Mouse (Mus musculus) forebrain, embryonic 11.5 days (tissue): ENCODE data around the gene Kcnma1. TPM values are rescaled to one million over a fixed set of nuclear protein-coding genes. Genes with fewer than 3 reads are reported as not detected.

Experiments used
- ATAC-seq: fragments of 200-750 bp; cut with Nextera tagmentation; replicated peaks from 2 replicates; pipeline ENCODE4 v1.8.0; 2017; ENCODE audit warnings: moderate TSS enrichment; ENCODE audit not compliant: low FRiP score
- DNase-seq: peaks from one replicate; pipeline ENCODE4 v3.0.0-alpha.2; 2017; ENCODE audit warnings: low spot score
- H3K27ac ChIP-seq: fragments of 300-500 bp; sonication (generic); 2 replicates; pipeline ENCODE4 v1.5.1; 2014; ENCODE audit warnings: low read depth, low read length
- H3K27me3 ChIP-seq: fragments of 300-500 bp; sonication (generic); 2 replicates; pipeline ENCODE4 v1.6.1; 2014; ENCODE audit warnings: mild to moderate bottlenecking, low read length, mixed read lengths; ENCODE audit not compliant: control insufficient read depth, insufficient read depth
- H3K36me3 ChIP-seq: fragments of 300-500 bp; sonication (generic); 2 replicates; pipeline ENCODE4 v1.6.1; 2014; ENCODE audit warnings: mild to moderate bottlenecking, low read length, moderate library complexity, mixed read lengths; ENCODE audit not compliant: control insufficient read depth, insufficient read depth
- H3K4me1 ChIP-seq: fragments of 300-500 bp; sonication (generic); replicated peaks from 2 replicates; pipeline ENCODE4 v1.6.1; 2014; ENCODE audit warnings: low read length, mixed read lengths; ENCODE audit not compliant: control insufficient read depth, insufficient read depth
- H3K4me2 ChIP-seq: fragments of 300-500 bp; sonication (generic); 2 replicates; pipeline ENCODE4 v1.6.1; 2014; ENCODE audit warnings: low read depth, mild to moderate bottlenecking, low read length, moderate library complexity, mixed read lengths; ENCODE audit not compliant: severe bottlenecking
- H3K4me3 ChIP-seq: fragments of 300-500 bp; sonication (generic); 2 replicates; pipeline ENCODE4 v1.5.1; 2014; ENCODE audit warnings: low read depth, low read length
- H3K9ac ChIP-seq: fragments of 300-500 bp; sonication (generic); 2 replicates; pipeline ENCODE4 v1.6.1; 2014; ENCODE audit warnings: low read length
- H3K9me3 ChIP-seq: fragments of 300-500 bp; sonication (generic); 2 replicates; pipeline ENCODE4 v1.6.1; 2016; ENCODE audit warnings: low read length, mixed read lengths; ENCODE audit not compliant: control insufficient read depth
- WGBS: fragments of 180-500 bp; shearing (Covaris S2); extraction: QIAGEN DNeasy Blood & Tissue Kit; methylation state at CpG from one replicate; pipeline ENCODE4 v1.1.7; 2014; 5-methylcytosine and 5-hydroxymethylcytosine counted together
- polyA plus RNA-seq: library from polyadenylated mRNA; unstranded; fragments of >200 nt; fragmentation: Nextera tagmentation; extraction: Ambion mirVana; gene quantifications from 2 replicates; pipeline ENCODE4 v1.2.1, GENCODE M21; 2014

Kcnma1 gene
- polyA plus RNA-seq, 1 experiment from 2014 or later, result 0.45 TPM

DNA sequence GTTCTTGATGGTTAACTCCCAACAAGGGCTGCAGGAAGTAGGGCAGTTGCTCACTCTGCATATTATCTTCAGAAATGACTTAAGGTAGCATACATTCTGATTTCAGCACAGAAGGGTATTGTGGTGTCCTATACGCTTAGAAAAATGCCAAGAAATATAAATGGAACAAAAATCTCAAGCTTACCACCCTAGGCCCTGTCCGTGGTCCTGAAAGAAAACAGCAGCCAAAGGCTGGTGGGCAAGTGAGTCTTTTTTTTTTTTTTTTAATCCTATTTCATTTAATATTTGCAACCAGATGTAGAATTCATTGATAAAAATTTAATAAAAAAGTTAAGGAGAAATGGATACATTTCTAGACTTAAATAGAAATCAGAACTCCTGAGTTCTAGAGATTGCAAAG, 284.9 kb downstream of the Kcnma1 start:
- no peaks in the 10 kb centered on the region for H3K27me3 ChIP-seq
- DNase-seq, result no peak
- no peaks in the 10 kb centered on the region for H3K36me3 ChIP-seq
- no peak for ATAC-seq
- no peaks in the 10 kb centered on the region; the same call in 1 of the 2 replicates for H3K4me1 ChIP-seq
- no peak overlapping the region for H3K4me2 ChIP-seq
- no peak overlapping the region for H3K9ac ChIP-seq
- 66% methylated on average over 2 of the region's 2 CpGs for WGBS
- no peak overlapping the region for H3K27ac ChIP-seq
- H3K9me3 ChIP-seq, result no peaks in the 10 kb centered on the region
- no peak overlapping the region for H3K4me3 ChIP-seq

DNA sequence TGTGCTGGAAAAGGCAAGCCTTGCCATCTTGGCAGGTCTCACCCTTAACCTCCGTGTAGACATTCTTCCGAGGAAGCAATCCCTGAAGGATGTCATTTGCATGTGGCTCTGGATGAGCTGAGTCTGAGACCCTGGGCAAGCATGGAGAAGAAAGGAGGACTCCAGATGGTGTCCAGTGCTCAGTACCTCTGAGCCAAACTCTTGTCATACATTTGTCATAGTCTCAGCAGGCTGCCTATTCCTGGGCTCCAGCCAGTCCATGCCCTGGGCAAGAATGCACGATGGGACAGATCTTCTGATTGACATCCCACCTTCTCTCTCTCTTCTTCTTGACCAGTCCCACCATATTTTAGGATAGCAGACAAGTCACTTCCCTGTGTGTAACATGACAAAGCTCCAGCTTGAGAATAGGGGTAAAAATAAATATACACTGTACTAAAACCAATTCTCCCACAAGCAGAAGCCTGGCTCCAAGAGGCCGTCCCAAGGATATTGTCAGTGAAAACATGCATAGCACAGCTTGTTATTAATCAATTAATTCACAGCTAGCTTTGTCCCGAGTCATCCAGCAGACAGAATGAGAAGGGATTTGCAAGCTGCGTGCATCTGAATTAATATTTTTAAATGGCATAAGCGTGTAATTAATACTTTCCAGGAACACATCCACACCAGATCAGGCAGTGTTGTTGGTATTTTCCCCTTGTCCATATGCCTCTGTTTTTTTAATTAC, 290.4 kb downstream of the Kcnma1 start:
- 59% methylated on average over 7 of the region's 7 CpGs for whole genome bisulfite sequencing
- ATAC-seq (no peak), DNase-seq (no peak)

DNA sequence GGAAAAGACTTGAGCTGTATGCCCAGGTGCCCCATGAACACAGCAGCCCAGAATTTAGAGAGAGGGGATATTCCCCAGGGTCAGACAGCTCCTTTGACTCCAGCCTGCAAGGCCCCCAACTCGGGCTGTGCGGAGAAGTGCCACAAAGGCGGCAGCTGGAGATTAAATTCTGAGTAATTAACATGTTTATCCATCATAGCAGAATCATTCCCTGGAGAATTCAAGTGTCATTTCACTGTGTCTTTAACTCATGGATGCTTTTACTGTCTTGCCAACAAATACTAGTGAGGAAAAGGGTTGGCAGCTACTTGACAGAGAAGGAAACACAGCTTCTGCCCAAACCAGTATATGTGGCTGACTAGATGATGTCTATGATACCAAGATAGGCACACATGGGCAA, 295.0 kb downstream of the Kcnma1 start:
- 68% methylated on average over 3 of the region's 3 CpGs for WGBS
- Histone ChIP-seq H3K4me2 (no peak overlapping the region), H3K27me3 (no peaks in the 10 kb centered on the region), H3K4me1 (peaks cover 3% of the 10 kb centered on the region; the same call in 1 of the 2 replicates), H3K9me3 (no peaks in the 10 kb centered on the region), H3K27ac (no peak overlapping the region), H3K36me3 (no peaks in the 10 kb centered on the region), H3K4me3 (no peak overlapping the region), H3K9ac (no peak overlapping the region)
- no peak for ATAC-seq
- DNase-seq, result no peak

More for the DNA sequence above, 290.4 kb downstream of the Kcnma1 start:
- Histone ChIP-seq H3K9ac (no peak overlapping the region), H3K4me3 (no peak overlapping the region), H3K4me2 (no peak overlapping the region), H3K36me3 (no peaks in the 10 kb centered on the region), H3K9me3 (no peaks in the 10 kb centered on the region), H3K27ac (no peak overlapping the region), H3K27me3 (no peaks in the 10 kb centered on the region), H3K4me1 (peaks cover 3% of the 10 kb centered on the region; the same call in 1 of the 2 replicates)

DNA sequence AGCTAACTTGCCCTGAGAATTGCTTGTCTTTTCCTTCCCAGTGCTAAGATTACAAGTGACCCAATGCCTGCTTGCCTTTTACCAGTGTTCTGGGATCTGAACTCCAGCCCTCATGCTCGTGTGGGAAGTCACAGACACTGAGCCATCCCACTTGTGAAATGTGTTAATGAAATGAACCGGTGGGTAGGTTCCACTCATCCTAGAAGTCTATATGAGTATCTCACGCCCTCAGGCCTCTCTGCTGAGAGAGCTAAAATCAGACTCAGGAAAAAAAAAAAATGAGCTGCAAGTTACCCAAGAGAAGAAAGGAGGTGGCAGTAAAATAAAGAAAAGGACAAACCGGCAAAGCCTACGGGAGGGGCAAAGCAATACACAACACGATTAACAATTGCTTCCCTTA, 295.6 kb downstream of the Kcnma1 start:
- Histone ChIP-seq H3K9ac (no peak overlapping the region), H3K27me3 (no peaks in the 10 kb centered on the region), H3K4me3 (no peak overlapping the region), H3K27ac (no peak overlapping the region), H3K4me2 (no peak overlapping the region), H3K36me3 (no peaks in the 10 kb centered on the region), H3K4me1 (no peaks in the 10 kb centered on the region), H3K9me3 (no peaks in the 10 kb centered on the region)
- ATAC-seq (no peak), DNase-seq (no peak)
- 92% methylated on average over 6 of the region's 6 CpGs for WGBS

DNA sequence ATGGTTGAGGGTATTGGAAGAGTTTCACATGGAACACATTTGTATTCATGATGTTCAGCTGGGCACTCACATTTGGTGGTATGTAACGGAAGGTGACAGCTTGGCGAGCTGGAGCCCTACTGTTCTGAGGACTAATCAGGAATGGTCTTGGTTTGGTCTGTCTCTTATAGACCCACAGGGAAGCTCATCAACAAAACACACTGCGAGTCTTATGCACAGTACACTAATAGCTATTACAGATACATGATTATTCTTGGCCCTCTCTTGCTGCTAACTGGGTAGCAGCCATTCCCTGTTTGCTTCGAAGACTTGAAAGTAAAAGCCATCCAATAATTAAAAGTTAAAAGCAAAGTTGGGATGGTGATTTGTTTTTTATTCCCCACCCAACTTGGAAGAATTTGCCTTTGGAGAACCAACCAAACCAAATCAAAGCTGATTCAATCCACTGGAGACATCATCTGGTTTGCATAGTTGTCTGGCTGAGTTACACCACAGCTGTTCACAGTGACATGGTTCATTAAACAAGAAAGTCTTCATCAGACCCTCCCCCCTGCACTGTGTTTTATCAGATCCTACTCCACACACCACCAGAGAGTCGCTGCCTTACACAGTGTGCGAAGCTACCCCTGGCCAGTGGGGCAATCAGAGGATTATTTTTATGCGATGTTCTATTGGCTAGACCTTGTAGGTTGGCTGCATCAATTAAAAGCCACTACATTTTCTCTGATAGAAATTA, 299.7 kb downstream of the Kcnma1 start:
- no peak for ATAC-seq
- H3K27me3 ChIP-seq, result no peaks in the 10 kb centered on the region
- H3K9me3 ChIP-seq, result no peaks in the 10 kb centered on the region
- H3K4me2 ChIP-seq, result no peak overlapping the region
- DNase-seq, result no peak
- H3K36me3 ChIP-seq, result no peaks in the 10 kb centered on the region
- H3K4me3 ChIP-seq, result no peak overlapping the region
- no peak overlapping the region for H3K9ac ChIP-seq
- no peak overlapping the region for H3K27ac ChIP-seq
- WGBS, result 83% methylated on average over 7 of the region's 7 CpGs
- H3K4me1 ChIP-seq, result no peaks in the 10 kb centered on the region

DNA sequence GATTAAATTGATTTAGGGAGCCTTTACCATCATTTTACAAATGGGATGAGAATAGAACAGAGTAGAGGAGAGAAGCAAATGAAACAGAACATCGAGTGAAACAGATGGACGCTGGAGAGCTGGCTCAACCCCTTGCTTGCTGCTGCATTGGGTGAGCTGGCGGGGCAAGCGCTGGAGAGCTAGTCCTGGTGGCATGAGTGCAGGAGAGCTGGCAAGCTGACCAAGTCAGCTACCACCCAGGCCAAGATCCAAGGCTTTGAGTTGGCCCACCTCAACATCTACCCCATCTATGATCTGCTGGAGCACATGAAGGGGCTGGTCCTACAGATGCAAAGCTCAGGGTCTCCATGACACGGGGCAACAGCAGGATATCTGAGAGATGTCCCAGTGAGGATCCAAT, 301.4 kb downstream of the Kcnma1 start:
- WGBS, result 87% methylated on average over 5 of the region's 5 CpGs
- Histone ChIP-seq H3K4me1 (no peaks in the 10 kb centered on the region), H3K9me3 (no peaks in the 10 kb centered on the region), H3K4me2 (no peak overlapping the region), H3K4me3 (no peak overlapping the region), H3K36me3 (no peaks in the 10 kb centered on the region), H3K9ac (no peak overlapping the region), H3K27me3 (no peaks in the 10 kb centered on the region), H3K27ac (no peak overlapping the region)
- DNase-seq (no peak), ATAC-seq (no peak)

DNA sequence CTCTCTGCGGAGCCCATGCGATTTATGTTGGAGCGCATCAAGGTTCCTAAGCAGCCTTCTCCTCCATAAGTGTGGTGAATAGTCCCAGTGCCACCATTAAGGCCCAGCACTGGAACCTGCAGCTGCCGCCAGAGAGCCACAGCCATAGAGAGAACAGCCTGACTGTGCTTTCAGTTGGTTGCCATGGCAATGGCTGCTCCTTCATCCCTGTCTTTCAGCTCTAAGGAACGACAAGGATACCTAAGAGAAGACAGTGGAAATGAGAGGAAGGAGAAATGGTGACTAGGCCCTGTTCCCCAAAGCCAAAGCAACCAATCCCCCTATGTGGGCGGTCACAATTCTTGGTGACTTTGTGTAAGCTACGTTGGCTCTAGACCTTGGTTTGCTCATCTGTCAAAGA, 303.3 kb downstream of the Kcnma1 start:
- Histone ChIP-seq H3K4me3 (no peak overlapping the region), H3K4me1 (no peaks in the 10 kb centered on the region), H3K9me3 (no peaks in the 10 kb centered on the region), H3K27me3 (no peaks in the 10 kb centered on the region), H3K4me2 (no peak overlapping the region), H3K9ac (no peak overlapping the region), H3K36me3 (no peaks in the 10 kb centered on the region), H3K27ac (no peak overlapping the region)
- DNase-seq (no peak), ATAC-seq (no peak)
- WGBS, result 69% methylated on average over 7 of the region's 7 CpGs

DNA sequence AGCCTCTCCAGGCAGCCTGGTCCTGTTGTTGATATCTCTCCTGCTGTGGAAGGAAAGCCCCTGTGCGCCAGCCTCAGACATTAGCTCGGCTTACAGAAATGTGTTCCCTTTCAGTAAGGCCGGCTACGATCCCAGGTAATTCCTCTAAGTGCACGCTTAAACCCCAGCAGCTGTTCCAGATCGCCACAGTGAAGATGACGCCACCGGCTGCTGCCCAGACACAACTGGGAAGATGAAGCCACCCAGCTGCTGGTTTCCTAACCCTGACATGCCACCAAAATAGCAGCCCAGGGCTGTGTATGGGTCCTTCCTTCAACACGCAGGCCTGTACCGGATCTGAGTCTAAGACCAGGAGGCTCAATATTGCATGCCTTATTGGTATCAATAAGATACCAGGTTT, 307.5 kb downstream of the Kcnma1 start:
- H3K4me1 ChIP-seq, result no peaks in the 10 kb centered on the region
- no peak for DNase-seq
- H3K27ac ChIP-seq, result no peak overlapping the region
- H3K9me3 ChIP-seq, result no peaks in the 10 kb centered on the region
- H3K4me3 ChIP-seq, result no peak overlapping the region
- H3K36me3 ChIP-seq, result no peaks in the 10 kb centered on the region
- no peak overlapping the region for H3K4me2 ChIP-seq
- ATAC-seq, result no peak
- H3K9ac ChIP-seq, result no peak overlapping the region
- WGBS, result 85% methylated on average over 10 of the region's 10 CpGs
- H3K27me3 ChIP-seq, result no peaks in the 10 kb centered on the region

DNA sequence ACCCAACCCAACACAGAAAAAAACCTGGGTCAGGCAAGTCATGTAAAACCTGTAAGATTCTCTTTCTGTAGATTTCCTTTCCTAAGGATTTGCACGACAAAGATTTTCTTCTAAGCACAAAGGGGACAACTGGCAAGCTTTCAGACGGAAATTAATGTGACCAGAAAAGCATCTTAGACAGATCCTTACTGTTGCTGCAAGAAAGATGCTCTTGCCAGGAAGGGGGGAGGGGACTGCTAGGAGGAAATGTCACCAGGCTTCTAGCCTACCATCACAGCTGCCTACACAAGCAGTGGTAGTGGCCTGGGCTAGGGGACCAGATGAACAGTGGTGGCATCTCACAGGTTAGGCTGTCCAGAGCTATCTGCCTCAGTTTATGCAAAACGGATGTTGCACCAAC, 308.6 kb downstream of the Kcnma1 start:
- Histone ChIP-seq H3K27me3 (no peaks in the 10 kb centered on the region), H3K4me3 (no peak overlapping the region), H3K27ac (no peak overlapping the region), H3K36me3 (no peaks in the 10 kb centered on the region), H3K4me1 (no peaks in the 10 kb centered on the region), H3K9me3 (no peaks in the 10 kb centered on the region), H3K9ac (no peak overlapping the region), H3K4me2 (no peak overlapping the region)
- 70% methylated on average over 3 of the region's 3 CpGs for WGBS
- DNase-seq (no peak), ATAC-seq (no peak)
